Mouse (Mus musculus) c-Kit-positive CD71-positive TER-119-negative erythroid progenitor cells, embryonic 14.5 days (primary cell): ENCODE results near the gene Utrn.

Experiments used
- DNase-seq: peaks from one replicate; pipeline ENCODE4 v3.0.0-alpha.2; 2013; ENCODE audit warnings: low read depth

The Utrn gene

DNA sequence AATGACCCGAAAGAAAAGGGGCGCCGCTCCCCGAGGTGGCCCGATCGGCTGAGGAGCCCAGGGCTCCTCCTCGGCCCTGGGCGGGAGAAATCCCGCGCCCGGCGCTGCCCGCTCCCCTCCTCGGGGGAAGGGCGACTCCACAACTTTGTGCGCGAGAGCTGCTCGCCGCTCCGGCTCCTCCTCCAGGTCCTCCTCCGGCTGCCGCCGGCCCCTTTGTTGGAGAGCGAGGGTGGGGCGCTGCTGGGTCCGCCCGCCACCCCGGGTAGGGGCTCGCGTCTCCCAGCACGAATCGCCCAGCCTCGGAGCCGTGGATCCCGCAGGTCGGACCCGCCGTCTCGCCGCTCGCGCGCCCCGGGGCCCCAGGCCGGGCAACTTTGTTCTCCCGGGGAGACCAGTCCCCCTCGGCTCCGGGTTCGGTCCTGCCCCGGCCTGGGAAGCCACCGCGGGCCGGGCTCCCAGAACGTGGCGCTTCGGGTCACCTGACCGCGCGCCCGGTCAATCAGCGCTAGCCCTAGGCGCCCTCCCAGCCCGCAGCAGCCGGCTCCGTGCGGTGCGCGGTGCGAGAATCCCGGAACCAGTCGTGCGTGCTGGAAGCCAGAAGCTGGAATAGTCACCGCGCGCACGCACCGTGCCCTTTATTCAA, at the start of gene Utrn:
TSS of gene Utrn (minus strand) at position 337 of the 643 bp plus-strand sequence.
- DNase-seq: peak; percentile 22

DNA sequence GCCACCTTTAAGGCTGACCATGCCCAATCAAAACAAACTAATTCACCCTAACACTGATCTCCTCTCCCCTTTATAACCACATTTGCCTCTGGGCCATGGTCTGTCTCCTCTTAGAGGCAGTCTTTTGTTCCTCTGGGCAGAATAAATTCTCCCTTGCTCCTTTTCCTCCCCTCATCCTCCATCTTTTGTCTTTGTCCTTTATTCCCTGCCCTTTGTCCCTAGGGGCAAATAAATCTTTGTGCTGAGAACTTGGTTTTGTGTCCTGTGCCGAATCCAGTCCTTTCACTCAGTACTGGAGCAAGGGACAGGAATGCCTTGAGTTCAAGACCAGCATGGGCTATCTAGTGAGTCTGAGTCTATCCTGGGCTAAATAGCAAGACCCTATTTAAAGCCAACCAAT, 48.5 kb upstream of the Utrn start:
- DNase-seq: no peak

DNA sequence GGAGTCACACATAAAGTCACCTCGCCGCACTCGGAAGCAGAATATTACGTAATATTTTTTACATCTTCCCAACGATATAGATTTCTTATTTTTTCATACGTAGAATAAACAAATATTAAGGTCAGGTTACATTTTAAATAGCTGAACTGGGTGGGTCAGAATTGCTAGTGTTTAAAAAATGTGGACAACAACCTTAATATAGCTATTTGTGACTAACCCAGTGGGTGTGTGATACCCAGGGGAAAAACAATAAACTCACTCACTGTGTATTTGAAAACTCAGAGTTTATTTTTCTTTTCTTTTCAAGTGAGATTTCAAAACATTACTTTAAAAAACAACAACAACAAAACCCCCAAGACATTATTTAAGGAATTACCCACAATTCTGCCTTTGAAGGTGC, 47.2 kb upstream of the Utrn start:
- no peak for DNase-seq

DNA sequence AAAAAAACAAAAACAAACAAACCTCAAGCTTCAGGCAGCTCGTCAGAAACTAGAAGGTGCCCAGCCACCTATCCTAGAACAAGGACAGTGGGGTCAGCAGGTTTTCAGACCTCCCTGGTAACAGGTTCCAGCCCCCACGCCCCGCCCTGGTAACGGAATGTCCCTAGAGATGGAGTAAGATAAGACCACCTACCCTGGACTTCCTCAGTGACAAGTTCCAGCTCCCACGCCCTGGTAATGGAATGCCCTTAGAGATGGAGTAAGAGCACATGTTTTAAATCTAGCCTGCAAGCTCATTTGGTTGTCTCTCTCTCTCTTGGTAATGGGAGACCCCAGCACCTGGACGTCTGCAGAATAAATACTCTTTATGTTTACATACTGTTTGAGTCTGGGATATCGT, 46.7 kb upstream of the Utrn start:
- no peak for DNase-seq

DNA sequence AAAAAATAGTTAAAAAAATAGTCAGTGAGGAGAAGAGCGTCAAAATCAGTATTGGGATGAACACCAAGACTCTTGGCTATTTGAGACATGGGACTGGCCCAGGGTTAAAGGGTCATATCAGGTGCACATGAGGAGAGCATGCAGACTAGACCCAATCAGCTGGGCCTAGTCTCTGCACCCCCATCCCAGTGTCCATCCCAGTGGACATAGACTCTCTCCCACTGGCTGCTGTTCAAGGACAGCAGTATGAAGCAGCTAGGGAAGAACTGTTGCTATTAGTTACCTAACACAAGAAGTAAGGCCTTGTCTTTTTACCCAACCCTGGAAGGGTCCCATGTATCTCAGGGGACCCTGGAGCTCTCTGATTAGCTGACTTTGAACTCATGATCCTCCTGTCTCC, 45.0 kb upstream of the Utrn start:
- no peak for DNase-seq

DNA sequence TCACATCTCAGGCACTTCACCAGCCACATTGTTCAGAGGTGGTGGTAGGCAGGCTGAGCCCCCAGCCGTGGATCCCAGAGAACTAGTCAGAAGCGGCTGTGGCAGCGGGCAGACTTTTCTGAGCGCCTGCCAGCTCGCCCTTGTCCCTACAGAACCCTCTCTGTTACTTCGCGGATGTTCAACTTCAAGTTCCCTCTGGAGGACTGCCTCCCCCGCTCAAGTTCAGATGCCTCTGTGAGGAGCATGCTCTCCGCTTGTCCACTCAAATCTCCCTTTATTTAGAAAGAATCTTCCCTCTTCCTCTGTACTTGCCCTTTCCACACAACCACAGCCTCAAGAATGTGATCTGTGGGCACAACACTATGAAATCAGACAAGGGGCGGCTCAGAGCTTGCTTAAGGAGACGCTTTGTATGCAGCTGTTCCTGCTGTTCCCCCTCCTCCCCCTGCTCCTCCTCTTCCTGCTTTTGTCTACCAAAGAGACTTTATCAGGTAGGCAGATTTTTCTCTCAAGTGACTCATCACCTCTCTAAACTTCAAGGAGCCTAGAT, 42.9 kb upstream of the Utrn start:
- no peak for DNase-seq

DNA sequence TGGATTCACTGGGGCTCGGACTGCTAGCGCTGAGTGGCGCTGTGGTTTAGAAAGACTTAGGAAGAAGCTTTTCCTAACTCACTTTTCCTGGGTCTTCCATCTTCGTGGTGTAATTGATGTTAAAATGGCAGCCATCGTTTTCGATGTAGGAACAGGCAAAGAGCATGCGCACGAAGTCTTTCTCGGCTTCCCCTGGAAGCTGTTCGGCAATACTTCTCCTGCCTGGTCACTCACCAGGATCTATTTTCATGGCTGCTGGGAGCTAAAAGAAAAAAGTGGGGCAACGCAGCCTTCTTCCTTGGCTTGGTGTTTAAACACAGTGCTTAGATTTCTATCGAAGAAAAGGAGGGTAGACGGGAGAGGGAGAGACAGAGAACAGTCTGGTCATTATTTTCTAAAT, 42.3 kb upstream of the Utrn start:
- no peak for DNase-seq

DNA sequence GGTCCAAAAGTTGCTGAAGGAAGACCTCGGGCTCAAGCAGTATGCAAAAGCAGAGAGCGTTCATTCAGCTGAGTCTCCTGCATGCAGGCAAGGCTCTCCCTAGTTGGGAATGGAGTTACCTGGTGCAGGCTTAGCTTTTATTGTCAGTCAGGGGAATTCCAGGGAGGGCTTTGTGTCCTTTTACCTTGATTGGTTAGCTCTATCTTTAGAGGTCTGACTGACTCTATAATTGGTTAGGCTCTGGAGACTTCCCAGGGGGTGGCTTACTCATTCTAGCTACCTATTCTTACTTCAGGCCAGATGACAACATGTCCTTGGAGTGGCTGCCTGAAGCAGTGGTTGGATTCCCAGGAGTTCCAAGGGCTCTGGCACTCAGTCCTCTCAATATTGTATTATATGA, 40.7 kb upstream of the Utrn start:
- no peak for DNase-seq

DNA sequence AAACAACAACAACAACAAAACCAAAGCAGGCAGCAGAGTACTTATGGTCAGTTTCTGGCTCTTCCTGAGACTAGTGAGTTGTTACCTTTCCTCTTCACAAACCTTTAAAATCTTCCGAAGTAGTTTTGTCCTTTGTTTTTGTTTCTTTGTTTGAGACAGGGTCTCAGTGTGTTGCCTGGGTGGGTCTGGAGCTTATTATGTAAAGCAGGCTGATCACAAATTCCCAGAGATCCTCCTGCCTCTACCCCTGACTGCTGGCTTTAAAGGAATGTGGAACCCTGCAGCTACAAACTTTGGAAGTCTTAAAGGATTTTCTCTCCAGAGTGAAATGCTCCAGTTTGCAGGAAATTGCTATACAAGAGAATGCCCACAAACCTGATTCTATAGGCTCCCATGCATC, 40.0 kb upstream of the Utrn start:
- DNase-seq: no peak

DNA sequence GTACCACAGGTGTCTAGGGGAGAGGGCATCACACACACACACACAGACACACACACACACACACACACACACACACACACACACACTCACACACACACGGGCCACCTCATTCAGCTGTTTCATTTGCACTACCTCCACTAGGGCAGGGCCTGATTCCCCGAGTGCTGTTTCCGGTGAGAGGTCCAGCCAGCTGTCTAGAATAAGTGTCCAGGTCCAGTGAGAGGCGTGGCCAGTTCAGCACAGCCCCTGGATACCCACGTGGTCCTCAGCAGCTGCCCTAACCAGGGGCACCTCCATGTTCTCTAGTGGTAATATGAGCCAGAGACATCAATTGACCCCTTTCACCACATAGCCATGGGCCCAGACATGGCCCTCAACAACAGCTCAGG, 35.0 kb upstream of the Utrn start:
- DNase-seq: no peak

DNA sequence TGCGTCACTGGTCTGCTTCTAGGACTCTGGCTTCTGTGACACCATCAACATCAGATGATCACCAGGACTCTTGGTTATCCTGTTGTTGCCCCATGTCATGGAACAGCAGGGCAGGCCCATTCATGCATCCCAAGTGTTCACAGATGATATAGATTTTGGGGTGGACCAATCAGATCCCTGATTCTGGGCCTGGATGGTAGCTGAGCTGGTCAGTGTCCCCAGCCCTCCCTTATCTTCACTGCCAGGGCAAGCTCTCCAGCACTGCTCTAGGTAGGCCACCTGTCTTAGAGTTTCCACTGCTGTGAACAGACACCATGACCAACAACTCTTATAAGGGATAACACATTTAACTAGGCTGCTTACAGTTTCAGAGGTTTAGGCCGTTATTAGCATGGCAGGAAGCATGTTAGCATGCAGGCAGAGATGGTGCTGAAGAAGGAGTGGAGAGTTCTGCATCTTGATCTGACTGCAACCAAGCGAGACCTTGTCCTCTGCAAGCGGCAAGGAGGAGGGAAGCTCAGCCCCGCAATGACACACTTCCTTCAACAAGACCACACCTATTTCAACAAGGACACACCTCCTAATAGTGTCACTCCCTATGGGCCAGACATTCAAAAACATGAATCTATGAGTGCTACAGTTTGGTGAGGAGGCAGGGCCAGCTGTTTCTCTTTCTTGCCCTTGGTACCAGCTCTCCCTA, 34.4 kb upstream of the Utrn start:
- no peak for DNase-seq

DNA sequence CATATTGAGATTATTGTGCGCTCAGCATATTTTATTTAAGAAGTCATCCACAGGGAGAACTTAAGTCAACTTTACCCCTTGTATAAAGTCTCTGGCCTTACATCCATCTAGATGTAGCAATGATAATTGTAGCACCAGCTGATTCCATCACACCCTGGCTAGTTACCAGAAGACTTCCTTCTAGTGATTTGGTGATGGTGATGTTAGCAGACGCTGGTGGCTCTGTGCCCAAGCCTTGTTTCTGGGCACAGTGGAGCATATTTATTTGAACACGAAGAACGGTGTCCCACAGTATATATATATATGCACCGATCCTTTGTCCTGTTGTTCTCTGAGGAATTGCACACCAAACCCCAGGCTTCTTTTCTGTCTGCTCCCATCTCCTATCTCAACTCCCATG, 30.7 kb upstream of the Utrn start:
- no peak for DNase-seq

DNA sequence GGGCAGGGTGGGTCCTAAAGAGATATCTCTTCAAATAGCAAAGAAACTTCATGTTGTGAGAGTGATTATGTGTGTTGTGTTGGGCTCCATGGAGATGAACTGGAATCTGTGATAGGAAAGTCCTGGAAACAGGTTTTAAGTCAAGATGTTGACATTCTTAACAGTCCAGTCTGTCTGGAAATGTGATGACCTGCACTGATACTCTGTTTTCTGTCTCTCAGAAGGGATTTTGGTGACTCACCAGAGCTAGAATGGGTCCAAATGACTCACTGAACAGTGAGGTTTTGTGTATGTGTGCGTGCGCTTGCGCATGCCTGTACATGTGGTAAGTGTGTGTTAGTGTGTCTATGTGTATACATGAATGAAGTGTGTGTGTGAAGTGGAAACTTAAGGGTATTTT, 24.2 kb upstream of the Utrn start:
- no peak for DNase-seq

DNA sequence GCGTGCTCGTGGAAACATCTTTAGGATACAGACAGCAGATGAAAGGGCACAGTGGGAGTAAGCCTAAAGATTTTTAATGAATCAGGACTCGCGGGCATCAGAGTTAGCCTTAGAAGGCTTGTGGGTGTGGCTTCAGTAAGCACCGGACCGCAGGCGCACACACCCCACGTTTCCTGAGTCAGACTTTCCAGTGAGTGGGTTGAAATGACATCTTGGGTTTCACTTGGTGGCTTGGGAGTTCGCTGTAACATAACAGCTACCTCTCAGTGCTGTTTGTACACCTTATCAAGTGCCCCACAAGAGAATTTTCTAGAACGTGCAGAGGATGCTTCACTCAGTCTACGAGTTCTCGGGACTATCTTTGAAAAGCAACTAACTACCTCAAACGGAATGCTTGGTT, 19.2 kb upstream of the Utrn start:
- DNase-seq: no peak

DNA sequence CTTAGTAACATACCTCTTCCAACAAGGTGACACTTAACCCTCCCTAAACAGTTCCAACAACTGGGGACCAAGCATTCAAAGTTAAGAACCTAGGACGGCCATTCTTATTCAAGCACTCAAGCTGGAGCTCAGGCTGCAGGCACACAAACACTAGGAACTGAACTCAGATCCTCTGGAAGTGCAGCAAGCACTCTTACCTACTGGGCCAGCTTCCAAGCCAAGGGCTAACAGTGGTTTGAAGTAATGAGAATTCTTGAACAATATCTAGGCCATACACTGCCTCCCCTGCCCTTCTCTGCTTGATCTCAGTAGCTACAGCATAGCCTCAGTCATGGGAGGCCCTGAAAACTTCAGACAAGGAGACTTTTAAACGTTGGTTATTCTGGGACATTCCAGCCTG, 18.6 kb upstream of the Utrn start:
- no peak for DNase-seq

DNA sequence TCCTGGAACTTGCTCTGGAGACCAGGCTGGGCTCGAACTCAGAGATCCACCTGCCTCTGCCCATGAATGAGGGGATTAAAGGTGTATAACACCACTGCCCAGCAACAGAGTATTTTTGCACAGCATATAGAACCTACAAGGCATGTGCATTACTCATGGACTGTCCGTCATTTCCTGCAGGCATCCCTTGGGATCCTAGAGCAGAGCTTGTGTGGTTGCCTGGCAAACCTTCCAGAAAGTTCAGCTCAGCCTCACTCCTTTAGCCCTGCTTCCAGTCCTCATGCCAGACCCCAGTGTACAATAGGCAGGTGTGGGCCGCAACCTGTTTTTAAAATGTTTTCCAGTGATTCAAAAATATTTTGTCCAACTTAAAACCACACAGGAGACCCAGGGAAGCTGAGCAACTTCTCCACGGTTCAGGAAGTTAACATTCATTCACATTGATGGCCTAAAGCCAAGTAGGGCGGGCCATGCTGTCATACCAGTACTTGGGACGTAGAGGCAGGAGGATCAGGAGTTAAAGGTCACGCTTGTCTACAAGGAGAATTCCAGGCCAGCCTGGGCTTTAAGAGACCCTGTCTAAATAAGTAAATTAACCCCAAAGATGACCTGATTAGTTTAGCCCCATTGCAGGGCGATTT, 15.3 kb upstream of the Utrn start:
- DNase-seq: no peak

DNA sequence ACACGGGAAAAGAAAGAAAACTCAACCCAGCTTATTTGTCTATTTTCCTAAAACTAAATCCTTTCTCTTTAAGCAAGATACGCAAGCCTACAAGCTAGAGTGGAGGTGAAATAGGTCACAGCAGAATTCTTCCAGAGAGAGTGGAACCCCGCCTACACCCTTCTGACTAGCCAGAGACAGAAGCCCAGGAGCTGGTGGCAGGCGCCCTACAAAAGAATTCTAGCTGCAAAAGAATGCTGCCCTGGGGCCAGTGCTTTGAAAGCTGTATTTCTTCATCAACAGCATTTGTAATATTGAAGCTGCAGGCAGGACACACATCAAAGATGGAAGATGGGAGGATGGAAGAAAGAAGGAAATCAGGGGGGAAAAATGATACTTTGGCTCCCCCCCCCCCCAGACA, 12.7 kb upstream of the Utrn start:
- DNase-seq: no peak

DNA sequence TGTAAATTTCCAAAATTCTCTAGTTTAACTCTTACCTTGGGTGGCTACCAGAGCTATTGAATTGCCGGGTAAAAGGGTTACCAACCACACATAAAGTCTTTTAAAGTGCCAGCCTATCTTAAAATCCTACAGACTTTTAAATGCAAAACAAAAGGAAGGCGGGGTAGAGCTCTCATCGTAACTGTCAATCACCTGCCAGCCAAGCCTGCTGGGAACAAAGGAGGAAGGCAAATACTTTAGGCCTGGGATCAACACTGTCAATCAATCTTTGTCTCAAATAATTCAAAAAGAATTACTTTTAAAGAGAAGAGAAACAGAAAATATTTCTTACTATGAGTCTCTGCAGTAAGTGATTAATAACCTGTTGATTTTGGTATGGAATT, 10.1 kb upstream of the Utrn start:
- DNase-seq: no peak

DNA sequence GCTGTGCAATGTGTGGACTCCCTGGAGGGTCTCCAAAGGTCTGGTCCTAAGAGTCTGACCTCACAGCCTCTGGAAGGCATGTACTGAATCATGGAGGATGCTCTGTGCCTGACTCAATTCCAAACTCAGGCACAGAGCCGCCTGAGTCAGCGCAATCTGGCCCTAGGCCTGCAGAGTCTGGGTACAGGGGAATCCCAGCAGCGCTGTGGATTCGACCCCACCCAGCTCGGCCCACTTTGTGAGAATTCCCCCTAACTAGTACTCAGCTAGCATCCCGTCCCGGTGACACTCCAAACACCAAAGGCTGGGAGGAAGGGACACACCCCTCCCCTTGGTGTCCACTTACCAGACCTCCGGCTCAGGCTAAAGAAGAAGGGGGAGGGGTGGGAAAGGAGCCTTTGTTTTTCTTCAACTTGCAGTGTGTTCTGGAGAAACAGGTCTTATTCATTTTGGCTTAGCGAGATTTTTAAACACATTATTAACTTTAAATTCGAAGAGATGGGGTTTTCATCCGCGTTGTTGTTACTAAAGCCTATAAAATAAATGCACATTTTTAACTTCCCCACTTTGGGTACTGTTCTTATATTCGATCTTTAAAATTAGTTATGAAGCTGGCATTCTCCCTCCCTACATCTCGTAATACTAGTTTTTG, 9.6 kb upstream of the Utrn start:
- DNase-seq: no peak

DNA sequence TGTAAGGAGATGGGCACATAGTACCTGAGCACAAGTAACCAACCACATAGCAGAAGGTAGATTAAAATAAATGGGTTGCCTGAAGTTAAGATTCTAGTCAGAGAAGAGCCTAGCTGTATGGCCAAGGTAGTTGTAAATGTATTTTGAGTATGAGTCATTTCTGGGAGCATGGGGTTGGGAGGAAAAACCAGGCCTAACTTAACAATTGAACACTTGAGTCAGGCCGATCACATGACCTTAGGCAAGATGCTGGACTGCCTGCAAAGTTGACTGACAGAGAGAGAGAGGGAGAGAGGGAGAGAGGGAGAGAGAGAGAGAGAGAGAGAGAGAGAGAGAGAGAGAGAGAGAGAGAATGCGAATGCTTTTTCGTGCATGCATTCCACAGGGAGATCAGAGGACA, 7.3 kb upstream of the Utrn start:
- no peak for DNase-seq

DNA sequence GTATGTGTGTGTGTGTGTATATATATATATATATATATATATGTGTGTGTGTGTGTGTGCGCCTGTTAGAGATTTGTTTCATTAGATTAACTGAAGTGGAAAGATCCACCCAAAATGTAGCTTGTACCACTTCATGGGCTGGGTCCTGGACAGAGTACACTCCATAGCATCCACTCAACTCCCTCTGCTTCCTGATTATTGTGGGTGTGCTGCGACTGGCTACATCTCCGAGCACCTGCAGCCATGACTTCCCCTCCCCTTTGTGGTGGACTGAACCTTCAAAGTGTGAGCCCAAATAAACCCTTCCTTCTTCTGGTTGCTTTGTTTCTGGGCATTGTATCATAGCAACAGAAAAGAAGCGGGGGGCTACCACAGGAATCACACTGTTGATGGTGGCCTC, 6.2 kb upstream of the Utrn start:
- DNase-seq: no peak

DNA sequence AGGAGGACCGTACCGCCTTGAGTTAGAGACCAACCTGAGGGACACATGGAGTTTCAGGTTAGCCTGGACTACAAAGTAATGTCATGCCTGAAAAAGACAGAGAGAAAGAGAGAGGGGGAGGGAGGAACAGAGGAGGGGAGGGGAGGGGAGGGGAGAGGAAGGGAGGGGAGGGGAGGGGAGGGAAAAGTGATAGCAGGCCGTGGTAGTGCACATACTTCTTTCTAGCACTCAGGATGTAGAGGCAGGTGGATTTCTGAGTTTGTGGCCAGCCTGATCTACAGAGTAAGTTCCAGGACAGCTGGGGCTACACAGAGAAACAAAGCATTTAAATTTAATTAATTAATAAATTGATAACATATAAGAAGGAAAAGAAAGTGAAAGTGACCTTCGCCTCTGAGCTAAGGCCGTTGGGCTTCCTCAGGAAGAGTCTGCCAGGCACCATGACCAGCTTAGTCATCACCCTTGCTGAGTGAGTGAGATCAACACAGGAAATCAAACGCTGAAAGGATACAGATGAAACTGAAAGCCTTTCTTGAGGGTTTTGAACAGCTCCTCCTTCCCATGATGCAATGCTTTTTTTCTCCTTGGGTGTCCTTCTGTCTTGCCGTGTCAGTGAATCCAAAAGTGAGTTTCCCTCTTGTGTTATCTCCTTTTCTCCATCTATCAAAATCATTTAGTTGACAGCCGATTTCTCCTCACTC, 5.6 kb upstream of the Utrn start:
- DNase-seq: no peak
